Mouse (Mus musculus): ENCODE data around the gene Olfr462.

GRCm38 (mm10) chr11:87852690-87853596 lies 39.1 kb downstream of the Olfr462 start, which contains the start of gene Mks1:
- 0 out of 2 replicates have a peak, but pooled peaks have one; percentile 40 for TF ChIP-seq CTCF (IDR thresholded peaks at IDR 0.05; ENCODE audit: borderline replicate concordance, control insufficient read depth, extremely low read depth, insufficient read depth, low read length, poor library complexity)
- peak; percentile 58; the same call in 1 of the 2 replicates for TF ChIP-seq POLR2A (IDR thresholded peaks at IDR 0.05; ENCODE audit: control insufficient read depth, extremely low read depth, insufficient read depth, low read length, poor library complexity)
